Mouse (Mus musculus): ENCODE measurements at regions not wholly inside any gene's neighbourhood (a gene's known extent, or its start where the extent isn't known, plus 50 kb on each side); places are given as distances from the start of the nearest gene placed in this dataset.
A peak's percentile ranks its signal among the peaks of the same experiment; 100 is the strongest.

DNA sequence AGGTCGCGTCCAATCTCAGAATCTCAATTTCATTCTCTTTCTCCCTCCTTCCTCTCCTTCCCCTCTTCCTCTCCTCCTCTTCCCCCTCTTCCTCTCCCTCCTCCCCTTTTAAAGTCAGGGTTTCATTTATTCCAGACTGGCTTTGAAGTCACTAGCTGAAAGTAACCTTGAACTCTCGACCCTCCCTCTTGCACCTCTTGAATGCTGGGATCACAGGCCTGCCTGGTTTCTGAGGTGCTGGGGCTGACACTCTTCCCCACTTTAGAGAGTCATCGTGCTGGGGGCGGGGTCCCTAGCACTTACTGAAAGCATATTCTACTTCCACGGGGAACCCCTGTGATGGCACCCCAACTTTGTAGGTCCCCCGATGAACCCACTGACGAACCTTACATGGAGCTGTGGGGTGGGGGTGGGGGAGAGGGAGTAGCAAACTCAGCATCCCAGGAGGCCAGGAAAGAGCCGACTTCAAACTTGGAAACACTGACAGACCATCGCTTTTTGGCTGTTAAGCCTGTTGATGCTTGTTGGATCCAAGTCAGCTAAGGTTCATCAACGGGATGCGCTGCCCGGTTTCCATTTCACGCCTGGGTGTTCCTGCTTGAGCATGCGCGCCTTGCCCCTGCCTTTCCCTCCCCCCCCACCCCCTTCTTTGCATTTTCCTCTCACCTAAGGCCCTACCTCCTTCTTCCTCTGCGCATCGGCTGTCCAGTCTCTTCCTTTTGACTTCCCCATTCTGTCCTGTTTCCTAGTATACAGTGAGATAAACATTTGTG lies 132.0 kb upstream of the Med13l start:
- DNase-seq = no peak

DNA sequence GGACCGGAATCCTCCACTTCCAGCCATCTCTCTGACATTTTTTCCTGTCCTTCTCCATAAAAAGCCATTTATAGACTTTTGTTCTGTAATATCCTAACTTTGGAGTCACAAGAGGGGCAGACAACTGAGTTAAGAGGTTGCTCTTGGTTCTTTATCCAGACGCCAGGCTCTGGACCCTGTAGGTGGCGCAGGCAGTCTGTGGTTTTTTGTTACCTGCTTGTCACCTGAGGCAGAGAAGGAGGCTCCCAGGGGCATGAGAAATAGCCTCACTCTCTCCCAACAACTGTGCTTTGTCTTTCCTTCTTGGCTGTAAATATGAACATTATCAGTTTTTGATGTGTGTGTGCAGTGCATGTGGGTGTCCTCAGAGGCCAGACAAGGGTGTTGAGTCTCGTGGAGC lies 126.9 kb upstream of the Med13l start:
- no peak for DNase-seq

DNA sequence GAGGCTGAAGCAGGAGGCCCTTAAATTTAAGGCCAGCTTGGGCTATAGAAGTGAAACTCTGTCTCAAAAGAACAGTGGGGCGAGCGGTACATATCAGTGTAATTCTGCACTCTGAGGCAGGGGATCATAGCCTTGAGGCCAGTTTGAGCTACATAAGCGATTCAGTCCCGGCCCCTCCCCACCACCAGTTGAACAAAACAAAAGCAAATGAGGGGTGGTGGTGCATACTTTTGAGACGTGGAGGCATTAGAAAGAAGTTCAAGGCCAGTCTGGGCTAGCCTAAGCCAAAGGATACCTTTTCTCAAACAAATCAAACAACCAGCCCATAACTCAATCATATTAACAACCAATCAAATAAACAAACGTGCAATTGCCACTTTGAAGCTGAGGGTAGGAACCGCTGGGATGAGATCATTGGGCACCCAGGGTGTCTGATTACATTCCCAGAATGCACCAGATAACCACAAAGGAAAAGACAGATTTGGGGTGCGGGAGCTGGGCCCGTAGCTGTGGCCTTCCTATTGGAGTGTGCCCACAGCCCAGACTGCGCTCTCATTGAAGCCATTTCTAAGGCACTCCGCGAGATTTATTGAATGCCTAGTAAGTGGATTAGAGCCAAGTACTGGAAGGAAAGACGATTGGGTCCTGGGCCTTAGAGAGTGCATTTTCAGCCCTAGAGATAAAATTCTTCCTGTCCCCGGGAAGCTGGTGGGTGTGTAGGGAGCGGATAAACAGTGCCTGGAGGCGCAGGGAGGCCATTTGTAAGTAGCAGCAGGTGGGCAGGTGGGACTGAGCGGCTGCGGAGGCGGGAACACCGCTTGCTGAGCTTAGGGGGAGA lies 125.5 kb upstream of the Med13l start:
- DNase-seq = no peak

DNA sequence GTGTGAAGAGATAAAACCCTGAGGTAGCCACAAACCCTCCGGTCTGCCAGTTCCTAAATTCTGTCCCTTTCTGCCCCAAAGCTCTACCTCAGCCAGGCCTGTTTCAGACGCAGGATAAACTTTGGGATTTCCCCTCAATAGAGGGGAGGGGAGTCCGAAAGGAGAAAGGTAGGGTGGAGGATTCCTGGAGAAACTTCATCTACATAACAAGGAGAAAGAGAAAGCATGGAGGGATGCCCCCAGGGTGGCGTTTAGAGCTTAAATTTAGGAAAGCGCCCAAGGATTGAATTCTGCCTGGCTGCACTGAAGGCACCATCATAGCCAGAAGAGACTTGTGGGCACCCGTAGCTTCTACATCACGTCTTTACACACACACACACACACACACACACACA lies 124.9 kb upstream of the Med13l start:
- no peak for DNase-seq

DNA sequence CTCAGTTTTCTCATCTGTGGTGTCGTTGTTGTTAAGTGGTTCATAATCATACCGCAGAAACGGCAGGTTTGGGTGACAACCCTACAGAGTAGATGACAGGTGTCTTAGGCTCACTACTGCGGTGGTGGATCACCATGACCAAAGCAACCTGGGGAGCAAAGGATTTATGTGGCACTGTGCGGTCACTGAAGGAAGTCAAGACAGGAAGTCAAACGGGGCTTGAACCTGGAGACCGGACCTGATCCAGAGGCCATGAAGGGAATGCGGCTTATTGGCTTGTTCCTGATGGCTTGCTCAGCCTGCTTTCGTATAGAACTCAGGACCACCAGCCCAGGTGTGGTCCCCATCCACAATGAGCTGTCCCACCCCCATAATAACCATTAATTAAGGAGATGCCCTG lies 124.4 kb upstream of the Med13l start:
- no peak for DNase-seq

DNA sequence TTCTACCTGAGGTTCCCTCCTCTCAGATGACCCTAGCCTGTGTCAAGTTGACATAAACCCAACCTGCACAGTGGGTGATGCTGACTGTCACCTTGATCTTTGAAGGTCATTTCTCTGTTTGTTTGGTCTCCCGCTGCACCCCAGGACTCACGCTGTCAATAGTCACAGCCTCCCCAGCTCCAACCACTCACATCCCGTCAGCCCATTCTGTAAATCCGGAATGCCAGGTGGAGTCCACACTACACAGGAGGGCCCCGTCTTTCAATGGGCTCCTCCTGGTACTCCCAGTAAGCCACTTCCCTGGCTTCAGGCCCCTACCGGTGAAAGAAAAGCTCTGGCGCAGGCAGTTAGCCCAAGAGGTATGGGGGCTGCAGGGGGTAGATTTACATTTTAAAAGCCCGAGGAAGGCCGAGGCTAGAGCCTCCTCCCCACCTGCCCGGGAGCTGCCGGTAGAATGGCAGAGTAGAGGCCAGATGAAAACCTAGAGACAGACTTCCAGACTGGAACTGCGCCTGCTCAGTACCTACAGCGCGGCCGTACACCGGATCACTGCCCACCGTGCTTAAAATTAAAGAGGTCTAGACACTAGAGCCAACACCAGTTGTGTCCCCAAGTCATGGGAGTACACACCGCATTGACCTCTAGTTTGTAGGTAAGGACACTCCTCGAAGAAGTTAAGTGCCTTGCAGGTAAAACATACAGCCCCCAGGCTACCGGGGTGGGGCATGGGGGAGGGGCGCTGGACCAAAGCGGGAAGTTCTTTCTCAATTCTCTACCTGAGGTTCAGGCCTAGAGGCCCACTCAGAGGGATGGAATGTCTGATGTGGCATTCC lies 123.8 kb upstream of the Med13l start:
- no peak for DNase-seq

DNA sequence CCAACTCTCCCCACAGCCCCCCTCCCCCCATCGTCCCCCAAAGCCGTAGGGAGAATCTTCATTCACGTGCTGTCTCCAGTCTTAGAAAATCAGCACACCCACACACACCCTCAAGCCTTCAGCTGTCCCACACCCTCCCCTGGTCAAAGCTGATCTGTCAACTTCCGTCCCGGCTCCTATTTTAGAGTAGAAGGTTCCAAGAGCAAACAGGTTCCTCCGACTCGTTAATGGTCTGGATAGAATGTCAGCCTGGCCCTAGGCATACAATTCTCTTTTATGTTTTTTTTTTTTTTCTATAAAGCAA lies 123.2 kb upstream of the Med13l start:
- no peak for DNase-seq

DNA sequence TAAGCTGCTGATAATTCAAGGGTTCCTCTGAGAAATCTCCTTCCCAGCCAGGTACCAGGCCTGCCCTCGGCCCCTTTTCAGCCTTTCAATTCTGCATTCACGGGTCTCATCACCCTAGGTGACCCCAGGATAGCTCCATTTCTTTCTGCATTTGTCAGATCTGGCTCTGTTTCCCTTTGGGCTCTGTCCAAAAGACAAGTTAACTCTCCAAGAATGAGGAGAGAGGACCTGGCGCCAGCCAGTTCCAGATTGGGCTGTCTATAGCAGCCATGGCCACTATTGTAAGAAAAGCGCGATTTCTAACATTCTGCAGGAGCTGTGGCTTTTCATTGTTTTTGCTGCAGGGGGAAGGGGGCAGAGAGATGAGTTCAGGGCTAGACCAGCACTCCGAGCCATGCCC lies 122.5 kb upstream of the Med13l start:
- DNase-seq = no peak

DNA sequence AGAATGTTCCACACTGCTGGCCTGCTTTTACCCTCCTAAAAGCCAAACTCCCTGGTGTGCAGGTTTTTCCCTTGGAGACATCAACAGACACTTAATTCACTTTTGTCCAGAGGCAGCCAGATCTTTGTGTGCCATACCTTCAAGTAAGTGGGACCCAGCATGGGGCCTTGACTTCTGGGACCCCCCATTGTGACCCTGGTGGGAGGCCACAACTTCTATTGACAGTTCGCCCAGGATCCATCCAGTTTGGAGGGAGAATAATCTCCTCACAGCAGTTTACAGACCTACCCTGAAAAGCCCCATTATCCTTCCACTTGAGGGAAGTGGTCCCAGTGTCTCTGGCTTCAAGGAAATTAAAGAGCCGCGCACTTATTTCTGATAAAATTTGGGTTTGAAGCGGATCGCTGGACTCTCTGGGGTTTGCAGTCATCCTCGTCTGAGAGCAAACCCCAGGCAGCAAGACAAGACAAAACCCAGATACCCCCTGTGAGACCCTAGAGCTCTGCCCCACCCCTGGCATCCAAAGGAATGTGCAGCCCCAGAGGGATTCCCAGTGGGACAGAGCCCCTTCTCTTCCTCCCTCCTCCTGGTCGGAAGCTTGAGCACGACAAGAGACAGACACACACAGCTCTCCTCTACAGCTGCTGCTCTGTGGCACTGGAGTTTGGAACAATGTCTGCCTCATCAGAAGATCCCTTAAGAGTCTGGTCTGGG lies 115.8 kb upstream of the Med13l start:
- DNase-seq = no peak

DNA sequence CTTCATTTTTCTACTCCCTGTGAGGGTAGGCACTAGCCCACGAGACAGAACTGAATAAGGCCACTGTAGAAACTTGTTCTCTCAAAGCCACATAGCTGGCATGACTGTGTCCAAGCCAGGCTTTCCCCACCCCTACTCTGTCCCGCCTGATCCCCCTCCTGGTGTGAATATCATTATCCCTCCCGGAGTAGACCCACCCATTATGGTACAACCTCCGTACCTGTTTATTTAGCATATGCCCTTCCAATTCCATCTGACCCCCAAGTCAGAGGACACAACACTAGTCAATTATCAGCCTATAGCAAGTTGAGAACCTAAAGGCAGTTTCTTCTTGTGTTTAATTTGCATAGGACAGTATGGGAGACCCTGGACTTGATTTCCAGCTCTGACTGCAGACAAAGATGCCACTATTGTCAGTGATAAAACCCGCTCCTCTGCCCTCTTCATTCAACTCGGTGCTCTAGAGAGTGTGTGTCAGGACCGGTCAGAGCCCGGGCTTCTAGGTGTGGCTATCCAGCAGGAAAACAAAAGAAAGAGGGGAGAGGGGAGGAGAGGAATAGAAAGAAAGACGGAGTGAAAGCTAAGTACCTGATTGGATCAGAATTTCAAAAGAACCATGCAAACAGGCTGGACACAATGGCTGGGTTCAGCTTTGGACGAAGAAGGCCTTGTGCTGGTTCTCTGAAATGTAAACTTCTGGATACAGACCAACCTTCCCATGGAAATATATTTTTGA lies 115.1 kb upstream of the Med13l start:
- DNase-seq = no peak

DNA sequence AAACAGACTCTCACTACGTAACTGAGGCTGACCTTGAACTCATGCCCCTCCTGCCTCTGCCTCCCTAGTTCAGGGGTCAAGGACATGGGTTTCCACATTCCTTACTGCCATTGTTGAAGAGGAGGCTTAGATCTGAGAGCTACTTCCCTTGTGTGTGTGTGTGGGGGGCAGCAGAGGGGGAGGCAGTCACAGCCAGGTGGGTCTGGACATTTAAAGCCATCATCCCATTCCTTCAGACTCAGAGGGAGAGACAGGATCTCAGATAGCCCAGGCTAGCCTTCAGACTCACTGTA lies 114.5 kb upstream of the Med13l start:
- no peak for DNase-seq

DNA sequence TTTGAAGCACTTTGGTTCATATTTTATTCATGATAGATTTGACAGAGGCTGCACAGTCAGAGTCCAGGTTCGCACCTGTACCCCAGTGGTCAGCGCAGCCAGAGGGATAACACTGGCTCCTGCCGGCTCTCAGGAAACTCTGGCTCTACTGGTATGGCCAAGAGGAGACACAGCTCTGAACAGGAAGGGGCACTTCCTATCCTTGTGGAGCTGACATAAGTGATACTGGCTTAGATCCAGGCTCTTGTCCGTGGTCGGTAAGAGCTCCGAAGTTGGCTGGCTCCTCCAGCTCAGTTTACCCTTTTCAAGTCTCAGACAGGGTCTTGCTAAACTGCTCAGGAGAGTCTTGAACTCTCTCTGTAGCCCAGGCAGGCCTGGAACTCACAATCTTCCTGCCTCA lies 113.6 kb upstream of the Med13l start:
- DNase-seq = no peak

DNA sequence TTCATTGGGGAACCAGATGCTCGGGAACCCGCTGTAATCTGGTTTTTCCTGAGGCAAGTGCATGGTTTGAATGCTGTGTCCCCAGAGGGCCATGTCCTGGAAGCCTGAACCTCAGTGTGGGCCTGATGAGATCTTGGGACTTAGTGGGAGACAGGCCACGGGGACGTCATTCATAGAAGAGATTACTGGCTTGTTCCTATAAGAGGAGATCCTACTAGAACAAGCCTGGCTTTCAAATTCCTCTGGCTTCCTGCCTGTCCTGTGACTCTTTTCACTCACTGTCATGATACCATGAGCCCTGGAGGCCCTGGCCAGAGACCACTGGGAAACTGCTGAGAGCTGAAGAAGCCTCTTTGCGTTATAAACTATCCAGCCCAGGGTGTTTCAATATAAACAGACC lies 113.1 kb upstream of the Med13l start:
- DNase-seq = no peak

DNA sequence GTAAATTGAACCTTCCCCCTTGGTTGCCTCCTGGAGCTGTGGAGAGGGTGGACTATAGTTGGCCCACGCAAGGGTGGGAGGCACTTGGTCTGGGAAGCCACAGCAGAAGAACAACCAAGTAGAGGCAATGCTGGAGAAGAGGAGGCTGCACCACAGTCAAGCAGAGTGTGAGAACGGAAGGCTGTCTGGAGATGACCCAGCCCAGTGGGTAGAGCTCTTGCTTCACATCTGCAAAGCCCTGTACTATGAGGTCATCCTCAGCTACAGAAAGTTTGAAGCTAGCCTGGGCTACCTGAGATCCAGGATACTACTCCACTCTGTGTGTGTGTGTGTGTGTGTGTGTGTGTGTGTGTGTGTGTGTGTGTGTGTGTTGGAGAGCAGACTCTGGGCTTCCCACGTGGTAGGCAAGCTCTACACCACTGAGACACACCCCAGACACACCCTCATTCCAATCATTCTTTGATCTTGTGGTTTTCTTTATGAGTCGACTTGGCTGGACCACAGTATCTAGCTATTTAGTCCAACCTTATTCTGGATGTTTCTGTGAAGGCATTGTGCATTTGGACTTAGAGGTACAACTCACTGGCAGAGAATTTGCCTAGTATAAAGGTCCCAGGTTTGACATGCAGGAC lies 111.5 kb upstream of the Med13l start:
- no peak for DNase-seq

DNA sequence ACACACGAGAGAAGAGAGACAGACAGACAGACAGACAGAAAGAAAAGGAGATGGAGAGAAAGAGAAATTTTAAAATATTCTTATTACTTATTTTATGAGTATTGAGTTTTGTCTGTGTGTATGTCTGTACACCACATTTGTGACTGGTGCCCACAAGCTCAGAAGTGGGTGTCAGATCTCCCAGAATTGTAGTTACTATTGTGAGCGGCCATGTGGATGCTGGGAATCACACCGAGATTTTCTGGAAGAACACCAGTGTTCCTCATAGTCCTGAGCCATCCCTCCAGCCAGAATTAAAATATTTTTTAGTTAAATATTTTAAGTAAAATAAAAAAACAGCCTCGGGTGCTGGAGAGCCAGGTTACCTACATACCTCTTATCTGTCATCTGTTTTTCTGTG lies 110.6 kb upstream of the Med13l start:
- no peak for DNase-seq

DNA sequence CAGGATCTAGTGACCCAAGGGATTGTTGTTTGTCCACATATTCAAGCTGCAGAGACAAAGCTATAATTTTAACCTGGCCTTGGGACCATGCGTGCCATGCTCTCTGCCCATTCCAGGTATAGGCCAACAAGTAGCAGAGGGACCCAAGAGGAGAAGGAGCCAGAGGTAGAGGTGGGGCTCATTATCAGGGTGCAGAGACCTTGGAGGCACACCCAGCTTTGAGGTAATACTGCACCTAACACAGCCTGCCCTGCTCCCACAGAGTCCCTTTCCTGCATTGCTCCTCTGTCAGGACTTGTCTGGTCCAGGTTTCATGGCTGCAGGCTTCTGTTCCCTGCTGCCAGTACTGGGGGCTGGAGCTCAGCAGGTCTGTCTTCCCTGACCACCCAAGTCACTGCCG lies 108.4 kb upstream of the Med13l start:
- no peak for DNase-seq

DNA sequence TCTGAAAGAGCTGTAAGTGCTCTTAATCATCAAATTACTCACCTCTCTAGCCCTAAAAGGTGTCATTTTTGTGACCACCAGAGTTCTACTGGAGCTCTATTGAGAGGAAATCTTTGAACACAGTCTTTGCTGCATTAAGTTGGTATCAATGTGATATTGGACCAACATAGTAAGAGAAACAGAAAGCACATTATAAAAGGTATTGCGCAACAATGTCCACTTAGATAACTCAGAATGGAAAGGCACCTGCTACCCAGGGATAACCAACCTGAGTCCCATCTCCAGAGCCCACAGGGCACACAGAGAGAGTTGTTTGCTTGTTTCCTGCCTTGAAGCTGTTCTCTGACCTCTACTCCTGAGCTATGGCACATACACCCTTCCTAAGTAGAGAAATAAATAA lies 106.4 kb upstream of the Med13l start:
- no peak for DNase-seq

DNA sequence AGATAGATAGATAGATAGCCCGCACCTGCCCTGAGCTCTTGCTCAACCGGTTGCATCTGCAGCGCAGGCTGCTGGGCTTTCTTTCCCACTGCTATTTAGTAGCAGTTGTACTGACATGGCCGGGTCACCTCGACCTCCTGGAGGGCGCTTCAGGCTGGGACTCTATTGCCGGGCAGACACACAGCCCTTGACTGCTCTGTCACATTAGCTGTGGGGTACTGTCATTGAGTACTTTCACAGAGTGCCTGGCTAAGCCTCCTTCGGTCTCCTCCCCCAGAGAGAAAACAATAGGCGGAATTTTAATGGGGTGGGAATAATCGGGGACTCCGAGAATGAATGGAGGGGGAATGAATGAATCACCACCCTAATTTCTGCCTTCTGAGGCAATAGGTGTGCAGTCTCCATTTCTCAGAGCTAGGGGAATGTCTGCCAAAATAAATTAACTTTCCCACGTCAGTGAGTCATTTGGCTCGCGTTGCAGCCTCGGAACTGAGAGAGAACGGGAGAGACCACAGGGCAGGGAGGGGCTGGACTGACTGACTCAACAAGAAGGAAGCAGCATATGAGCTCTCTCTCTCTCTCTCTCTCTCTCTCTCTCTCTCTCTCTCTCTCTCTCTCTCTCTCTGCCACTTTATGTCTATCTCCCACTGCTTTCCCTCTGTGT lies 101.6 kb upstream of the Med13l start:
- DNase-seq = peak; percentile 30

DNA sequence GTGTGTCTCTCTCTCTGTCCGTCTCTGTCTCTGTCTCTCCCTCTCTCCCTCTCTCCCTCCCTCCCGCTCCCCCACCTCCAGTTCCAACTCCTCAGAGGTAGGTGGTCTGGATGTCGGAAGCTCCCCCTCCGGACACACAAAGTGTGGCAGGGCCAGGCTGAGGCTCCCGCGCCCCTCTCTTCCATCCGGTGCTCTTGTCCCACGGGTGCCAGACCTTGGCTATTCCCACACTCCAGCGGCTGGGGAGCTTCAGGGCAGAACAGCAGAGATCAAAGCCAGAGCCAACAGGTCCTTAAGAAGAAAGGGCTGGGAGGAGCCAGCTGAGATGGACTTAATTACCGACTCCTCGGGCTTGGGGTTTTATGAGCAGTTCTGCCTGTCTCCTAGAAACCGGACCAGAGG lies 101.1 kb upstream of the Med13l start:
- DNase-seq = no peak

DNA sequence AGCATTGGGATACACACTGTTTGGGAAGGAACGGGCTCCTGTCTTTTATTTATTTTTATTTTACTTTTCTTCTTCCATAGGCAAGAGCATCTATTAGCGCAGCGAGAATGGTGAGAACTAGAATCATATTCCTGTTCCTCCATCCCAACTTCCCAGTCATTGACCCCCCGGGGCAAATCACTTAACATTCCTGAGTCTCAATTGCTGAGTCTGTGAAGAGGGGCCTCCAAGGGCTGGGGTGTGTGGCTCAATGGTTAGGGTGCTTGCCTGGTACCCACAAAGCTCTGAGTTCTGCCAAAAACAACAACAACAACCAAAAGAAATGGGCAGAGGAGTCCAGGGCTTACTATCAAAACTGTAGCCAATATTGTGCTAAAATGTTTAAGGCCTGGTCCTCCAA lies 98.5 kb upstream of the Med13l start:
- DNase-seq = no peak

DNA sequence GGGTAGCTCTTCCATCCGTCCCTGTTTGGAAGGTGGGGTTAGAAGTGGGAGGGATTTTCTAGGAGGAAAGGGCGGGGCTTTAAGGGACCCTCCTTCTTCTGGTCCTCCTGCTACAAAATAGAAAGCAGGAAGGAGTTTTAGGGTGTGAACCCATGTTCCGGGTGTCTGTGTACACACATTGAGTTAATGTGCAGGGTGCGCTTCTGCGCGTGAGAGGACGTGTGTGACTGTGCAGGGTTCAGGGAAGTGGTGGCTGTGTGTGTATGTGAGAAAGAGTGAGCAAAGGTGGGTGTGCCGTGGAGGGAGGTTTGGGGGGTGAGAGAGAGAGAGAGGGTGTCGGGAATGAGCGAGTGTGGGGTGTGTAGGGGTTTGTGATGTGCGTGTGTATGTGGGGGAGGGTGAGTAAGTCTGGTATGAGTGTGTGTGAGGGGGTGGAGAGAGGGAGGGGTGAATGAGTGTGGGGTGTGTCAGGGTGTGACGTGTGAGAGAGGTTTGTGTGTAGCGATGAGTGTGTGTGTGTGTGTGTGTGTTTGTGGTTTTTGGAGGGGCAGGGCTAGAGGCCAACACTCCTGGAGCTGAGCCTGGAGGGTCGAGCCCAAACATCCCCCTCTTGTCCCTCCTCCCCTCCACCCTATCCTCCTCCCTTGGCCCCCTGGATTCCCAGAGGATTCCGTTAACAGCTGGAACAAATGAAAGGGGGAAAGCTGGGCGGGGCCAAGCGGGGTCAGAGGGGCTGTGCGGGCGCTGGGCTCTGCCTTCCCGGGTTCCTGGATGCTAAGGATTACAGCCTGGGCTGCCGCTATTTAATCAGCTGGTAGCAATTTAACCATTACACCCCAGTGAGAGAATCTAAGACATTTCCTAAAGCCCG lies 95.3 kb upstream of the Med13l start:
- DNase-seq = peak; percentile 22

Data from kidney, adult 11 months (tissue).